Mouse (Mus musculus) erythroblast, embryonic 14.5 days (primary cell): Measurements from ENCODE around the gene Crtc1. TPM values are rescaled to one million over a fixed set of nuclear protein-coding genes. Genes with fewer than 3 reads are reported as not detected.

Source experiments
- H3K27me3 ChIP-seq: 2 replicates; pipeline ENCODE4 v1.6.1; 2012; ENCODE audit warnings: inconsistent platforms; ENCODE audit not compliant: control insufficient read depth
- H3K36me3 ChIP-seq: 2 replicates; pipeline ENCODE4 v1.6.1; 2012; ENCODE audit warnings: mild to moderate bottlenecking, inconsistent platforms; ENCODE audit not compliant: control insufficient read depth
- H3K4me1 ChIP-seq: 2 replicates; pipeline ENCODE4 v1.6.1; 2012; ENCODE audit warnings: inconsistent platforms; ENCODE audit not compliant: control insufficient read depth
- H3K4me3 ChIP-seq: replicated peaks from 2 replicates; pipeline ENCODE3; 2012; ENCODE audit warnings: moderate library complexity, mild to moderate bottlenecking, inconsistent platforms
- H3K9me3 ChIP-seq: 2 replicates; pipeline ENCODE4 v1.6.1; 2012; ENCODE audit warnings: low read length, inconsistent platforms, mixed read lengths; ENCODE audit not compliant: control insufficient read depth
- GATA1 ChIP-seq: IDR thresholded peaks from 2 replicates; pipeline ENCODE4 v1.6.1; 2012; ENCODE audit warnings: low read length, inconsistent platforms, mixed read lengths
- TAL1 ChIP-seq: IDR thresholded peaks from 3 replicates; pipeline ENCODE4 v1.6.1; 2012; ENCODE audit warnings: low read length, inconsistent platforms, mixed read lengths
- polyA plus RNA-seq: library from polyadenylated mRNA; stranded (reverse); fragments of >175 nt; gene quantifications from 2 replicates; pipeline ENCODE4 v1.2.3, GENCODE M21; 2012

Gene Crtc1
- polyA plus RNA-seq, 1 experiment: 1.8 TPM

DNA sequence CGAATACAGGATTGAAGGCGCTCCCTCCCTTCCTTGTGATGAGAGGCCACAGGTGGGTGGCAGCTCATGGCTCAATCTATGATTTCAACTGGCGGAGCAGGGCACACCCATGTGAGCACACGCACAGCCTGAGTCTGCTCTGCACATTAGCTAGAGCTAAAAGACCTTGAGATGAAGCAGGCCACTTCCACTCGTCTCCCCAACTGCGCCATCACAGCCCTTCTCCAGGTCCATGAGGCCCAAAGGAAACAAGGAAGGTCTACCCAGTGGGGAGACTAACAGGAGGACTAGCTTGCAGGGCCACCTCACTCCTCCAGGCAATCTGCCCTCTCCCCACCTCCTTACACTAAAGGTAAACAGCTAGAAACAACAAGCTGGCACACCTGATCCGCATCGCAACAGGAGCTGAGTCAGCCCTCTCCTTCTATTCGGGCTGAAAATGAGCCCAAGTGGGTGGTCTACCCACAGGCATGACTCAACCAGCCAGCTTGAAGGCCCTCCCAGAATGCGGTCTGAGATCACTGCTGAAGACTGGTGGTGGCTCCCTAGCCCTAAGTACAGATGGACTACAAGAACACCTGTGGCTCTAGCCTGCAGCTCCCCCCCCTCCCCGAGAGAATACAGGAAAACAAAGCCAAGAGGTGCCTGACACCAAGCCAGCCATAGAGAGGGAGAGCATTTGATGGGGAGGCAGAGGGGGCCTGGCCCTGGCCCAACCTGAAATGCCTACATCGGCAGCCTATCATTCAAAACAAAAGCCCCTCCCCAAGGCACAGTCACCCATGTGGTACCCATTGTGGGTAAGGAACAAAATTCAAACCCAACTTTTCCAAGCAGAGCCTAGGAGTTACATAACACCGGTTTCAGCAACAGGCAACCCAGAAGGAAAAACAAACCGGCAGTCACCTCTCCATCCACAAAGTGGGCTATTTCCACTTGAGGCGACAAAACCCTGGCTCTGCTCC lies 88.1 kb downstream of the Crtc1 start:
- peak overlapping the region; percentile 89 for H3K4me3 ChIP-seq
- peaks cover 86% of the 10 kb centered on the region for H3K4me1 ChIP-seq
- no peaks in the 10 kb centered on the region for H3K9me3 ChIP-seq
- no peaks in the 10 kb centered on the region for H3K27me3 ChIP-seq
- H3K36me3 ChIP-seq: peaks cover 59% of the 10 kb centered on the region
- TF ChIP-seq TAL1 (no peak), GATA1 (no peak)

DNA sequence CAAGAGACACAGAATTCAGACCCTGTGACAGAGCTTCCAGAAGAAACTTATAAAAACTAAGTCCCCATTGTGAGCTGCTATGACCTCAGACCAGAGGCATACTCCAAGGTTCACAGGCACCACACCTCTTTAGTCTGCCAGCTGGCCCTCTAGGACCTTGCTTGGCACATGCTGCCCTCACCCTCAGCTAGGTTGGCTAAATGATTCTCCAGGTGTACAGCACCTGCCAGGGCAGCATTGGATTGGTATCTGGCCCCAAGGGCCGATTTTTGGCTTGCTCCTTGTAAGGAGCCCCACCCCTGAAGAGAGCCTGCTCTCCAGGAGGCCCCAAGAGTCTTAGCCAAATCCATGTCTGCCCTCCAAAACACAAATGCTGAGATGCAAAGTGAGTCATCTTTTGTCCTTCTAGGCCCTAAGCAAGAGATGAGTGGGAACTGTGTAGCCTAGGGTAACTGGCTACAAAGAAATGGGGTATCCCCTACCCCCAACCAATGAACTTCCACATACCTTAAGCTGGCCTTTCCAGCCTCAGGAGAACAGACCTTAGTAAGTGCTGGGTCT lies 91.4 kb downstream of the Crtc1 start:
- H3K4me1 ChIP-seq: peaks cover 84% of the 10 kb centered on the region

DNA sequence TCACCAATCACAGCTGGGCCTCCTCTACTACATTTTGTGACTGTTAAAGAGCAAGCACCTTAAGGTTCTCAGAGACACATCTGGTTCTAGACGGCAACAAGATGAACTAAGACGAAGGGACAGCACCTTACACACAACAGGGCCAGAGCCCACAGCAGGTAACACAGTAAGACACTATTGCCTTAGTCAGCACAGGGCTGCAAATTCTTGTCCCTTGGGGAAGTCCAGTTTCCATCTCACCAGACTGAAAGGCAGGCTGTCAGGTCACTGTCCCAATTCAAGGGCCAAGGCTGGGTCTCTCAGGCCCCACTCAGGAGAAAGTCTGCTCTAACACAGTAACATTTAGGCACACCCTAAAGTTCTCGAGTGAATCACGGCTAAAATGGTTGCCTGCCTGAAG lies 91.9 kb downstream of the Crtc1 start:
- no peak overlapping the region for H3K4me3 ChIP-seq
- H3K36me3 ChIP-seq: peaks cover 96% of the 10 kb centered on the region
- peaks cover 84% of the 10 kb centered on the region for H3K4me1 ChIP-seq
- H3K27me3 ChIP-seq: no peaks in the 10 kb centered on the region
- H3K9me3 ChIP-seq: no peaks in the 10 kb centered on the region
- TF ChIP-seq GATA1 (no peak), TAL1 (no peak)

More for the DNA sequence above, 91.4 kb downstream of the Crtc1 start:
- TF ChIP-seq GATA1 (no peak), TAL1 (no peak)
- Histone ChIP-seq H3K9me3 (no peaks in the 10 kb centered on the region), H3K27me3 (no peaks in the 10 kb centered on the region), H3K4me3 (peak overlapping the region; percentile 28), H3K36me3 (peaks cover 91% of the 10 kb centered on the region)

DNA sequence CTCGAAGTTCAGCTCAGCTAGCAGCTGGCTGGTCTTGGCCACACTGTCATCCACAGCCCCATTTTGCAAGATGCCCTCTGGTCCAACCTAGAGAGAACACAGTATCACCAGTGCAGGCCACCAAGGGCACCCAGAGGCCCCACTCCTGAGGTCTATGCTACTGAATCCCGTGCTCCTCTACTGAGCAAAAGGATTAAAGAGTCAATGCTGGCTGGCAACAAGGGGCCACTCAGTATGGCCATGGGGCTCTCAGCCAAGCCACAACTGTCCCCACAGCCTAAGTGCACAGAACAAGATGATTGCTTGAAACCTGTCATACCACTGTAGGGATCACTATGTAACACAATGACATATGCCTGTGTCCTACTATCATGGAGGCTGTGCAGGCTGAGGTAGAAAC lies 95.1 kb downstream of the Crtc1 start:
- no peak for TF ChIP-seq GATA1
- TF ChIP-seq TAL1: no peak
- peaks cover 53% of the 10 kb centered on the region for H3K4me1 ChIP-seq
- H3K4me3 ChIP-seq: no peak overlapping the region
- H3K27me3 ChIP-seq: no peaks in the 10 kb centered on the region
- no peaks in the 10 kb centered on the region for H3K9me3 ChIP-seq
- H3K36me3 ChIP-seq: peaks cover 98% of the 10 kb centered on the region

DNA sequence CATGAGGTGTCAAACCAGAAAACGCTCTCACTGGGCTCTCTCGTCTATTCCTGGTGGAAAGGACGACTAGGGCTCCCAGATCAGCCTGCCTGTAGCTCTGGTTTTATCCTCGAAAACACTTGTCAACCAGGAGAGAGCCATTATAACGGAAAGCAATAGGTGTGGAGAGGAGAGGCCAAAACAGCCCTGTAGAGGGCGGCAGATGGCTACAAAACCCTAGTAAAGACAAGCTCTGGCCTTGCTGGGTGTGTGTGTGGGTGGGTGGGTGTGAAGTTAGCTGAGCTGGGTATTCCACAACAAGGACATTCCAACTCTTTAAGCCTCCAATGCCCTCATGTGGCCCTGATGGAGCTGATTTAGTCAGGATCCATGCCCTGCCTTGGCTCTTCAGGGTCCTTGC lies 95.7 kb downstream of the Crtc1 start:
- no peaks in the 10 kb centered on the region for H3K9me3 ChIP-seq
- H3K4me1 ChIP-seq: peaks cover 47% of the 10 kb centered on the region
- TF ChIP-seq TAL1 (no peak), GATA1 (no peak)
- H3K27me3 ChIP-seq: no peaks in the 10 kb centered on the region
- peaks cover 98% of the 10 kb centered on the region for H3K36me3 ChIP-seq
- no peak overlapping the region for H3K4me3 ChIP-seq

DNA sequence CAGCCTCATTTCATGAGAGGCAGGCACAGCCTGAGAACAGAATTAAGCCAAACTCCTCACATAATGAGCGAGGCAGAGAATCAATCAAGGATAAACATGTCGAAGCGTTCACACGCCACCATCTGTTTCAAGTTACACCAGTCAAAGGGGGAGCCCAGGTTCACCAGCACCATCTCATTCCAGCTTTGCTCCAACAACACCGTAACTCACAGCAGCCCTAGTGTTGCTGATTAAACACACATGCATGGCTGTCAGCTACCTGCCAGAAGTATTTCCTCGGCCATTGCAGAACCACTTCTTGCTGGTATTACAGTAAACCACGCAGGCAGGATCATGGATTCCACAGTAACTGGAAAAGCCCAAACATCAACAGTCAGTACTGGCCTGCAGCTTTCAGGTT lies 96.3 kb downstream of the Crtc1 start:
- TF ChIP-seq GATA1 (no peak), TAL1 (no peak)
- Histone ChIP-seq H3K36me3 (peaks cover 98% of the 10 kb centered on the region), H3K4me3 (no peak overlapping the region), H3K4me1 (peaks cover 41% of the 10 kb centered on the region), H3K27me3 (no peaks in the 10 kb centered on the region), H3K9me3 (no peaks in the 10 kb centered on the region)

DNA sequence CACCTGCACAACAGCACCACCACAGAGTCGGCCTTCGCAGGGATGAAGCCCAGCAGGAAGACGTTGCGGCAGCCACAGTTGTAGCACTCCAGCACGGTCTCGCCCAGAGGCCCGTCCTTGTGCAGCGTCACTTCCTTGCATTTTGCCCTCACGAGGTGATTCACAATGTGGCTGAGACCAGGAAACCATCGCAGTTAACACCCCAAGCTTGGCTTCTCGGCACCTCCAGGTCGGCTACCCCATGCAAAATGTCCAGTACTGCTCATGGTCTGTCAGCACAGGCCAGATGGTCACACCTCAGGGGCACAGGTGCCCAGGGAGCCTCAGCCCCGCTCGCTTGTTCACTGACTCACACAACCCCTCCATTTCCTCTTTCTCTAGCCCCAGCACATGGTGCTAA lies 97.4 kb downstream of the Crtc1 start:
- Histone ChIP-seq H3K4me1 (peaks cover 31% of the 10 kb centered on the region), H3K27me3 (no peaks in the 10 kb centered on the region), H3K4me3 (no peak overlapping the region), H3K9me3 (no peaks in the 10 kb centered on the region), H3K36me3 (peaks cover 98% of the 10 kb centered on the region)
- TF ChIP-seq TAL1: no peak
- TF ChIP-seq GATA1: no peak

DNA sequence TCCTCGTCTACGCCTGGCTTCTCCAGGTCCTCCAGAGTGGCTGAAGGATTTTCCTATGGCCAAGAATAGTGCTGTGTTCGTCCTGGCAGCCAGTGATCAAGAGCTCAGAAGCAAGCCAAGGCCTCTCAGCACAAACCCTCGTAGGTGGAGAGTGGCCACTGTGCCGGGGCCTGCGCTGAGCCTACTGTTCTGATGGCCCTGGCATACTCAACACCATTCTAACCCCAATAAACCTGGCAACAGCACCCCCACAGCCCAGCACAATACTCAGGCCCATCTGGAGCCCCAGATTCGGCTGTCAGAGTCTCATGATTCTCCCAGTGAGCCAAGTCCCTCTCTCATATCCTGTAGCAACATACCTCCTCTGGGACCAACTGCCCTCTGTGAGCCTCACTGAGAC lies 98.7 kb downstream of the Crtc1 start:
- H3K36me3 ChIP-seq: peaks cover 99% of the 10 kb centered on the region

DNA sequence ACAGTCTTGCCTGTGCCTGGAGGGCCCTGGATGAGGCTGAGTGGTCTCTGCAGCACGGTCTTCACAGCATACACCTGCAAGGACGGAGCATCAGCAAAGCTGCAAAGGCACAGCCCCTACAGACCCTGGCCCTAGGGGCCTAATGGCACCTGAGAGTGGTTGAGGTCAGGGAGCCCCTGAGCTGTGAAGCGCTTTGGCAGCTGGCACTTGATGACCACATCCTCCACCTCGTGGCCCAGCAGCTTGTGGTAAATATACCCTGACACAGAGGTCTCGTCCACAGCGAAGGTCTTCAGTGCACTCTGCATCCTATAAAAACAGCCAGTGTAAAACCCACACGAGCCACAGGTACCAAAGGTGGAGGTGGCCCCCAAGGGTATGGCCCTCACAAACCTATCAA lies 100.4 kb downstream of the Crtc1 start:
- Histone ChIP-seq H3K4me1 (peaks cover 5% of the 10 kb centered on the region; the same call in 1 of the 2 replicates), H3K4me3 (no peak overlapping the region), H3K27me3 (no peaks in the 10 kb centered on the region), H3K9me3 (no peaks in the 10 kb centered on the region), H3K36me3 (peaks cover 100% of the 10 kb centered on the region)
- TF ChIP-seq TAL1 (no peak), GATA1 (no peak)

More for the DNA sequence above, 98.7 kb downstream of the Crtc1 start:
- Histone ChIP-seq H3K4me1 (peaks cover 20% of the 10 kb centered on the region), H3K4me3 (no peak overlapping the region), H3K27me3 (no peaks in the 10 kb centered on the region), H3K9me3 (no peaks in the 10 kb centered on the region)
- no peak for TF ChIP-seq TAL1

DNA sequence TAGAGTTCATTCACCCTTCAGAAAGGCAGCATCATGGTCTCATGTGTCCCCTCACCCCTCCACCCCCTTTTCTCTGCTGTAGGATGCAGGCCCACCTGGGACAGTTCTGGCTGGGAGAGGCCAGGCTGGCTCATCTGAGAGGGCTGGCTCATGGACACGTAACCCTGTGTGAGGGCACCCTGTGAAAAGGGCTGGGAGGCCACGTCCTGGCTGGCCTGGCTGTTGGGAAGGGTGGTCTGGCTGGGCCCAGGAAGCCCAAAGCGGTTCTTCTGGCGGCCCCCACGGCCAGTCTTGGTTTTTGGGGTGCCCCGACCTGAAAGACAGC lies 106.5 kb downstream of the Crtc1 start:
- Histone ChIP-seq H3K36me3 (peaks cover 83% of the 10 kb centered on the region), H3K9me3 (peaks cover 17% of the 10 kb centered on the region), H3K4me1 (peaks cover 39% of the 10 kb centered on the region), H3K27me3 (peaks cover 8% of the 10 kb centered on the region), H3K4me3 (no peak overlapping the region)
- TF ChIP-seq GATA1: no peak
- TF ChIP-seq TAL1: no peak

Other genes with a start within 250 kb of the Crtc1 start
- 2.6 and 2.9 TPM in 2 replicates for gene Slc25a42, start 227.3 kb downstream of the Crtc1 start, polyA plus RNA-seq
- 1.5 and 2.7 TPM in 2 replicates for gene Sugp2, start 205.4 kb downstream of the Crtc1 start, polyA plus RNA-seq
- 1.6 and 2.2 TPM in 2 replicates for gene Armc6, start 205.1 kb downstream of the Crtc1 start, polyA plus RNA-seq
- 0.24 and 0.26 TPM in 2 replicates for gene Homer3, start 156.8 kb downstream of the Crtc1 start, polyA plus RNA-seq
- 2.8 and 3.8 TPM in 2 replicates for gene Ddx49, start 137.1 kb downstream of the Crtc1 start, polyA plus RNA-seq
- 32.6 and 34.2 TPM in 2 replicates for gene Cope, start 137.1 kb downstream of the Crtc1 start, polyA plus RNA-seq
- 0.06 TPM in 1 of 2 replicates, not detected in the other for gene Cers1, start 123.8 kb downstream of the Crtc1 start, polyA plus RNA-seq
- gene Gdf1, start 109.8 kb downstream of the Crtc1 start, polyA plus RNA-seq: 0.10 and 0.13 TPM in 2 replicates
- 18.7 and 18.9 TPM in 2 replicates for gene Upf1, start 86.3 kb downstream of the Crtc1 start, polyA plus RNA-seq
- gene Comp, start 66.0 kb downstream of the Crtc1 start, polyA plus RNA-seq: not detected in 2 replicates
- 0.92 and 1.0 TPM in 2 replicates for gene Klhl26, start 37.4 kb upstream of the Crtc1 start, polyA plus RNA-seq
- gene Tmem59l, start 47.8 kb upstream of the Crtc1 start, polyA plus RNA-seq: not detected in 2 replicates
- gene Crlf1, start 53.6 kb upstream of the Crtc1 start, polyA plus RNA-seq: 0.63 and 1.7 TPM in 2 replicates
- gene Rex1bd, start 67.2 kb upstream of the Crtc1 start, polyA plus RNA-seq: 53.1 and 68.2 TPM in 2 replicates
- gene Uba52, start 71.2 kb upstream of the Crtc1 start, polyA plus RNA-seq: 107 and 138 TPM in 2 replicates
- 255 and 264 TPM in 2 replicates for gene Fkbp8, start 88.1 kb upstream of the Crtc1 start, polyA plus RNA-seq
- 2.6 and 3.8 TPM in 2 replicates for gene Kxd1, start 88.4 kb upstream of the Crtc1 start, polyA plus RNA-seq
- gene Ell, start 99.9 kb upstream of the Crtc1 start, polyA plus RNA-seq: 3.3 and 3.8 TPM in 2 replicates
- gene Isyna1, start 154.8 kb upstream of the Crtc1 start, polyA plus RNA-seq: 13.3 and 13.4 TPM in 2 replicates
- 40.7 and 52.6 TPM in 2 replicates for gene Ssbp4, start 169.3 kb upstream of the Crtc1 start, polyA plus RNA-seq
- 0.12 and 0.40 TPM in 2 replicates for gene Lrrc25, start 176.6 kb upstream of the Crtc1 start, polyA plus RNA-seq
- 0.13 TPM in 1 of 2 replicates, not detected in the other for gene Gdf15, start 192.9 kb upstream of the Crtc1 start, polyA plus RNA-seq
- gene Pgpep1, start 220.8 kb upstream of the Crtc1 start, polyA plus RNA-seq: 0.29 and 0.32 TPM in 2 replicates
- gene Lsm4, start 233.7 kb upstream of the Crtc1 start, polyA plus RNA-seq: 70.4 and 88.0 TPM in 2 replicates